Mouse (Mus musculus) liver, embryonic 16.5 days (tissue): ENCODE measurements at regions not wholly inside any gene's neighbourhood (a gene's known extent, or its start where the extent isn't known, plus 50 kb on each side); places are given as distances from the start of the nearest gene placed in this dataset.

ENCODE experiments used
- ATAC-seq: fragments of 200-750 bp; cut with Nextera tagmentation; 2 replicates; pipeline ENCODE4 v1.8.0; 2017; ENCODE audit warnings: low read depth, mild to moderate bottlenecking, moderate number of reproducible peaks, moderate library complexity
- H3K27ac ChIP-seq: fragments of 300-500 bp; sonication (generic); 2 replicates; pipeline ENCODE4 v1.5.1; 2014; ENCODE audit warnings: mild to moderate bottlenecking, low read length
- H3K27me3 ChIP-seq: fragments of 300-500 bp; sonication (generic); 2 replicates; pipeline ENCODE4 v1.6.1; 2014; ENCODE audit warnings: low read depth, low read length, mixed read lengths; ENCODE audit not compliant: control insufficient read depth, insufficient read depth
- H3K36me3 ChIP-seq: fragments of 300-500 bp; sonication (generic); 2 replicates; pipeline ENCODE4 v1.6.1; 2014; ENCODE audit warnings: mild to moderate bottlenecking; ENCODE audit not compliant: control insufficient read depth, insufficient read depth
- H3K4me1 ChIP-seq: fragments of 300-500 bp; sonication (generic); 2 replicates; pipeline ENCODE4 v1.6.1; 2014; ENCODE audit warnings: low read depth, low read length, mixed read lengths; ENCODE audit not compliant: control insufficient read depth
- H3K4me2 ChIP-seq: fragments of 300-500 bp; sonication (generic); 2 replicates; pipeline ENCODE4 v1.6.1; 2014; ENCODE audit warnings: low read depth, low read length, mixed read lengths
- H3K4me3 ChIP-seq: fragments of 300-500 bp; sonication (generic); 2 replicates; pipeline ENCODE4 v1.5.1; 2014; ENCODE audit warnings: low read depth, mild to moderate bottlenecking, low read length
- H3K9ac ChIP-seq: fragments of 300-500 bp; sonication (generic); 2 replicates; pipeline ENCODE4 v1.6.1; 2014; ENCODE audit warnings: low read depth, low read length
- H3K9me3 ChIP-seq: fragments of 300-500 bp; sonication (generic); replicated peaks from 2 replicates; pipeline ENCODE4 v1.6.1; 2016; ENCODE audit warnings: low read length; ENCODE audit not compliant: control insufficient read depth
- WGBS: fragments of 180-500 bp; shearing (Covaris S2); extraction: QIAGEN DNeasy Blood & Tissue Kit; methylation state at CpG from one replicate; pipeline ENCODE4 v1.1.7; 2014; ENCODE audit not compliant: insufficient replicate concordance; 5-methylcytosine and 5-hydroxymethylcytosine counted together

DNA sequence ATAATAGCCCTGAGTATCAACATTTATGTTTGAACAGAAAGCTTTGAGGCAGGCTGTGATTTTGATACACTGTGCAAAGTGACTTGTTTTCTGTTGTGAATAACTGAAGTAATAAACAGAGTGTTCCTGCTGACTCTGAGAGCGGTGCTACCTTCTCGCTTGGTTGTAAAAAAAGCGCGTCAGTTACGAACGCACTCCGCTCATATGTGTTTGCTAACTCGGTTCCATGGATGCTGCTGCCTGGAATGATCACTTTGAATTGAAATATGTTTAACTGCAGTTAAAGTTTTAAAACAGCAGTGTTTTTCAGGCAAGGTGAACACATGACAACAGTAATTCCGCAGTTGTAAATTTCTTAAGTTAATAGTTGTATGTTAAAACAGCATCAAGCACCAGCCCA, 567.7 kb downstream of the Prkd1 start:
- no peak overlapping the region for H3K4me2 ChIP-seq
- no peak overlapping the region for H3K27ac ChIP-seq
- WGBS, result 83% methylated on average over 9 of the region's 9 CpGs
- no peaks in the 10 kb centered on the region for H3K27me3 ChIP-seq
- no peaks in the 10 kb centered on the region for H3K4me1 ChIP-seq
- no peak for ATAC-seq
- H3K36me3 ChIP-seq, result no peaks in the 10 kb centered on the region
- no peak overlapping the region for H3K9ac ChIP-seq
- H3K9me3 ChIP-seq, result no peaks in the 10 kb centered on the region
- no peak overlapping the region for H3K4me3 ChIP-seq

GRCm38 (mm10) chr12:50081571-50081970, 567.3 kb downstream of the Prkd1 start:
- ATAC-seq, result no peak
- WGBS, result 31% methylated on average over 1 of the region's 1 CpGs
- Histone ChIP-seq H3K4me2 (no peak overlapping the region), H3K4me1 (no peaks in the 10 kb centered on the region), H3K4me3 (no peak overlapping the region), H3K9ac (no peak overlapping the region), H3K36me3 (no peaks in the 10 kb centered on the region), H3K27ac (no peak overlapping the region), H3K9me3 (no peaks in the 10 kb centered on the region), H3K27me3 (no peaks in the 10 kb centered on the region)

GRCm38 (mm10) chr12:50084517-50084916, 564.4 kb downstream of the Prkd1 start:
- H3K36me3 ChIP-seq, result no peaks in the 10 kb centered on the region
- H3K9ac ChIP-seq, result no peak overlapping the region
- no peak overlapping the region for H3K4me2 ChIP-seq
- no peak overlapping the region for H3K4me3 ChIP-seq
- H3K9me3 ChIP-seq, result no peaks in the 10 kb centered on the region
- no peak for ATAC-seq
- H3K4me1 ChIP-seq, result no peaks in the 10 kb centered on the region
- H3K27me3 ChIP-seq, result no peaks in the 10 kb centered on the region
- H3K27ac ChIP-seq, result no peak overlapping the region
- 57% methylated on average over 3 of the region's 3 CpGs for WGBS

DNA sequence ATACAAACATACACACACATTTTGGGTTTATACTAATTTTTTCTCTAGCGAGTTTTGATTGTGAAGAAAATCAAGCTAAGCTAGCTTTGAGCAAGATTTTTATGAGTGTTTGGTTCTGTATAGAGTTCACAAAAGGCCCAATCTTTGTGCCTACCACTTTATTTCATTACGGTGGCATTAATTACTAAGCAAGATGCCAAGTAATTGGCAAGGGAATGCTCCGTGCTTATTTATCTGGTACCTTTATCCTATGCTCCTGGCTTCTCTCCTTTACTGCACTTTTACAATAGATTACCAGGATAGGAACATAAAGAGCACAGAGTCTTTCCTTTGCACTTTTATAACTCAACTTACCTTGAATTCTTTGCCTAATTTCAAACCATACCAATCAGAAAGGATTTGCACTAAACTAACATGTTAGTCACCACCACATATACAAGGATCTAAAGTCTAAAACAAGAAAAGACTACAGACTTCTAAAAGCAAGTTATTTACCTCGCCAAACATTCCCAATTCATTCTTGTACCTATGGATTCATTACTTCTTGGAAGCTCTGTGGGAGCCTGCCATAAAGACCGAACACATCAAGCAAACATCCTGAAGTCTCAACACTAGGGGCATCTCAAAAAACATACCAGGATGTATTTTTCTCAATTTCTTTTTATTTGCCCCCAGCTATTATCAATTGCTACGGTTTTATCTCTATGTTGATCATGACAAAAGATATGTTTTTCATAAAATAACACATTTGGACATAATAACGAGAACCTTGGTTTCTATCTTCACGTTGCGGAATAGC, 537.5 kb downstream of the Prkd1 start:
- Histone ChIP-seq H3K9me3 (no peaks in the 10 kb centered on the region), H3K36me3 (no peaks in the 10 kb centered on the region), H3K27ac (no peak overlapping the region), H3K4me3 (no peak overlapping the region), H3K4me1 (no peaks in the 10 kb centered on the region), H3K27me3 (no peaks in the 10 kb centered on the region), H3K9ac (no peak overlapping the region), H3K4me2 (no peak overlapping the region)
- 67% methylated on average over 9 of the region's 9 CpGs for WGBS
- no peak for ATAC-seq

DNA sequence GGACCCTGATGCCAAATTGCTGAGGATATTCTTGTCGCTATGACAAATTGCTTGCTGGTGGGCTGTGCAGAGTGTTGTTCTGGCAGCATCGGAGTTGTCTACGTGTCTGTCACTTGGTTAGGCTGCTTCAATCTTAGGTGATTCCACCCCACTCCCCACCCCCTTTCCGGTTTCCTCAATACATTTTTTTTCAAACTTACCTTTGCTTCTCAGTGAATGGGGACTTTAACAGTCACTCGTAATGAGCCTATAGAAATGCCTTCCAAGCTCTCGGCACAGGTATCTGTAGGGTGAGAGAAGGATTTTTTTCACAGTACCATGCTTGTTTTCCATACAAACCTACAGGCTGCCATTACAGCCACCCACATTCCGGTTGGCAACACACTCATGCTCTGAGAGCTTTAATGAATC, 536.8 kb downstream of the Prkd1 start:
- H3K4me3 ChIP-seq, result no peak overlapping the region
- no peak overlapping the region for H3K4me2 ChIP-seq
- H3K27ac ChIP-seq, result no peak overlapping the region
- no peak overlapping the region for H3K9ac ChIP-seq
- H3K9me3 ChIP-seq, result no peaks in the 10 kb centered on the region
- no peaks in the 10 kb centered on the region for H3K36me3 ChIP-seq
- ATAC-seq, result no peak
- H3K27me3 ChIP-seq, result no peaks in the 10 kb centered on the region
- no peaks in the 10 kb centered on the region for H3K4me1 ChIP-seq
- 67% methylated on average over 7 of the region's 7 CpGs for WGBS

- no peak for ATAC-seq
Observed at GRCm38 (mm10) chr12:50115855-50116254, 533.0 kb downstream of the Prkd1 start.

GRCm38 (mm10) chr12:50118346-50118745, 530.6 kb downstream of the Prkd1 start:
- no peak overlapping the region for H3K4me2 ChIP-seq
- no peak overlapping the region for H3K9ac ChIP-seq
- no peak overlapping the region for H3K27ac ChIP-seq
- no peaks in the 10 kb centered on the region for H3K36me3 ChIP-seq
- H3K4me3 ChIP-seq, result no peak overlapping the region
- no peaks in the 10 kb centered on the region for H3K27me3 ChIP-seq
- H3K9me3 ChIP-seq, result no peaks in the 10 kb centered on the region
- H3K4me1 ChIP-seq, result no peaks in the 10 kb centered on the region
- no peak for ATAC-seq

More at GRCm38 (mm10) chr12:50115855-50116254, 533.0 kb downstream of the Prkd1 start:
- no peaks in the 10 kb centered on the region for H3K4me1 ChIP-seq
- no peak overlapping the region for H3K9ac ChIP-seq
- H3K27me3 ChIP-seq, result no peaks in the 10 kb centered on the region
- H3K36me3 ChIP-seq, result no peaks in the 10 kb centered on the region
- H3K9me3 ChIP-seq, result no peaks in the 10 kb centered on the region
- no peak overlapping the region for H3K4me2 ChIP-seq
- 40% methylated on average over 2 of the region's 2 CpGs for WGBS
- H3K27ac ChIP-seq, result no peak overlapping the region
- no peak overlapping the region for H3K4me3 ChIP-seq

- no peak for ATAC-seq
- H3K36me3 ChIP-seq, result no peaks in the 10 kb centered on the region
- WGBS, result 48% methylated on average over 5 of the region's 5 CpGs
Observed at GRCm38 (mm10) chr12:50122145-50122544, 526.8 kb downstream of the Prkd1 start.

GRCm38 (mm10) chr12:50122971-50123370, 525.9 kb downstream of the Prkd1 start:
- no peak overlapping the region for H3K4me3 ChIP-seq
- 57% methylated on average over 1 of the region's 1 CpGs for WGBS
- H3K27ac ChIP-seq, result no peak overlapping the region
- H3K27me3 ChIP-seq, result no peaks in the 10 kb centered on the region
- H3K4me1 ChIP-seq, result no peaks in the 10 kb centered on the region
- H3K9me3 ChIP-seq, result no peaks in the 10 kb centered on the region; the same call in 1 of the 2 replicates
- H3K36me3 ChIP-seq, result no peaks in the 10 kb centered on the region
- no peak overlapping the region for H3K4me2 ChIP-seq
- no peak for ATAC-seq
- H3K9ac ChIP-seq, result no peak overlapping the region

More at GRCm38 (mm10) chr12:50122145-50122544, 526.8 kb downstream of the Prkd1 start:
- Histone ChIP-seq H3K9ac (no peak overlapping the region), H3K27me3 (no peaks in the 10 kb centered on the region), H3K9me3 (no peaks in the 10 kb centered on the region), H3K4me1 (no peaks in the 10 kb centered on the region), H3K4me3 (no peak overlapping the region), H3K4me2 (no peak overlapping the region), H3K27ac (no peak overlapping the region)
